ENCODE assay signal across 8 mouse cellular contexts in genomic region chr9:104262016-104262762, GRCm38 (mm10). TPM values are rescaled to one million over a fixed set of nuclear protein-coding genes. Genes with fewer than 3 reads are reported as not detected.
A peak's percentile ranks its signal among the peaks of the same experiment; 100 is the strongest.
DNase-seq lines count a peak whose midpoint lies in the region; ATAC-seq and TF ChIP-seq lines count a peak whose summit lies in the region.

No protein-coding gene starts in this region.

- H3K4me2 ChIP-seq in intestine, postnatal 0 days (replicated peaks; ENCODE audit: low read depth) = peak overlapping the region; percentile 66
- H3K4me2 ChIP-seq in liver, embryonic 15.5 days = peak overlapping the region; percentile 86
- peak overlapping the region; percentile 77 for H3K4me2 ChIP-seq in neural tube, embryonic 14.5 days (ENCODE audit: low read depth, low read length)

- WGBS in forebrain, embryonic 10.5 days = under 1% methylated on average over 44 of the region's 46 CpGs
- under 1% methylated on average over 40 of the region's 46 CpGs for WGBS in intestine, postnatal 0 days
- WGBS in liver, embryonic 15.5 days (ENCODE audit: insufficient replicate concordance) = under 1% methylated on average over 46 of the region's 46 CpGs
- WGBS in neural tube, embryonic 14.5 days = under 1% methylated on average over 42 of the region's 46 CpGs

- H3K9me3 ChIP-seq in forebrain, embryonic 10.5 days = no peaks in the 10 kb centered on the region
- no peaks in the 10 kb centered on the region for H3K9me3 ChIP-seq in intestine, postnatal 0 days (ENCODE audit: control insufficient read depth)
- H3K9me3 ChIP-seq in liver, embryonic 15.5 days (replicated peaks) = no peaks in the 10 kb centered on the region
- no peaks in the 10 kb centered on the region for H3K9me3 ChIP-seq in neural tube, embryonic 14.5 days (ENCODE audit: control insufficient read depth, low read length)

- peak overlapping the region; percentile 89 for H3K9ac ChIP-seq in intestine, postnatal 0 days (ENCODE audit: low read depth, low read length)
- peak overlapping the region; percentile 84 for H3K9ac ChIP-seq in liver, embryonic 15.5 days
- peak overlapping the region; percentile 83 for H3K9ac ChIP-seq in neural tube, embryonic 14.5 days (replicated peaks; ENCODE audit: low read depth, low read length)

- no peaks in the 10 kb centered on the region for H3K27me3 ChIP-seq in forebrain, embryonic 10.5 days (ENCODE audit: poor library complexity, severe bottlenecking)
- no peaks in the 10 kb centered on the region for H3K27me3 ChIP-seq in intestine, postnatal 0 days (replicated peaks; ENCODE audit: control insufficient read depth, insufficient read depth, low read length)
- no peaks in the 10 kb centered on the region for H3K27me3 ChIP-seq in liver, embryonic 15.5 days
- no peaks in the 10 kb centered on the region for H3K27me3 ChIP-seq in neural tube, embryonic 14.5 days (ENCODE audit: control insufficient read depth, insufficient read depth, low read length)

- peak; percentile 30 for DNase-seq in right cerebral cortex, postnatal 14 days
- DNase-seq in right cerebral cortex, postnatal 4 days = no peak
- DNase-seq in adipocyte (ENCODE audit: low spot score) = peak; percentile 41
- DNase-seq in forebrain, embryonic 10.5 days (ENCODE audit: extremely low spot score, low spot score) = peak; percentile 60
- no peak for DNase-seq in spleen, postnatal 14 days (ENCODE audit: low spot score in 2 of 2)

- TF ChIP-seq CTCF in intestine, postnatal 0 days (IDR thresholded peaks at IDR 0.05; ENCODE audit: low read depth) = no peak

- peak overlapping the region; percentile 94 for H3K27ac ChIP-seq in forebrain, embryonic 10.5 days
- peak overlapping the region; percentile 95 for H3K27ac ChIP-seq in intestine, postnatal 0 days (ENCODE audit: low read depth, low read length)
- peak overlapping the region; percentile 82 for H3K27ac ChIP-seq in liver, embryonic 15.5 days (replicated peaks)
- H3K27ac ChIP-seq in neural tube, embryonic 14.5 days (ENCODE audit: low read depth, low read length) = peak overlapping the region; percentile 86

- H3K36me3 ChIP-seq in forebrain, embryonic 10.5 days (replicated peaks) = no peaks in the 10 kb centered on the region
- no peaks in the 10 kb centered on the region for H3K36me3 ChIP-seq in intestine, postnatal 0 days (ENCODE audit: control insufficient read depth, insufficient read depth)
- H3K36me3 ChIP-seq in liver, embryonic 15.5 days (replicated peaks) = no peaks in the 10 kb centered on the region
- H3K36me3 ChIP-seq in neural tube, embryonic 14.5 days (ENCODE audit: control insufficient read depth, insufficient read depth, low read length) = no peaks in the 10 kb centered on the region

- peak; percentile 21 for ATAC-seq in intestine, postnatal 0 days
- ATAC-seq in liver, embryonic 15.5 days (ENCODE audit: insufficient read depth) = peak; percentile 49
- ATAC-seq in neural tube, embryonic 14.5 days (ENCODE audit: low read depth) = peak; percentile 58

- H3K4me3 ChIP-seq in forebrain, embryonic 10.5 days = peak overlapping the region; percentile 97
- H3K4me3 ChIP-seq in intestine, postnatal 0 days (ENCODE audit: low read depth, low read length) = peak overlapping the region; percentile 99
- peak overlapping the region; percentile 96 for H3K4me3 ChIP-seq in liver, embryonic 15.5 days (replicated peaks)
- peak overlapping the region; percentile 93 for H3K4me3 ChIP-seq in neural tube, embryonic 14.5 days (ENCODE audit: low read depth, low read length)

- H3K4me1 ChIP-seq in forebrain, embryonic 10.5 days = peaks cover 31% of the 10 kb centered on the region
- H3K4me1 ChIP-seq in intestine, postnatal 0 days (replicated peaks; ENCODE audit: control insufficient read depth, insufficient read depth, low read length) = peaks cover 6% of the 10 kb centered on the region; the same call in 1 of the 2 replicates
- H3K4me1 ChIP-seq in liver, embryonic 15.5 days (replicated peaks) = peaks cover 32% of the 10 kb centered on the region
- H3K4me1 ChIP-seq in neural tube, embryonic 14.5 days (ENCODE audit: control insufficient read depth, insufficient read depth, low read length) = peaks cover 11% of the 10 kb centered on the region; the same call in 1 of the 2 replicates

RNA-seq across cellular contexts. Expression of gene Dnajc13, which starts 0.5 kb away (rescaled TPM):
- 18.9 and 20.5 TPM in 2 replicates for polyA plus RNA-seq in forebrain, embryonic 10.5 days (2016; fragmentation: Nextera tagmentation; extraction: Ambion mirVana)
- 24.6 and 26.8 TPM in 2 replicates for polyA plus RNA-seq in intestine, postnatal 0 days (2015; fragmentation: Nextera tagmentation; extraction: Ambion mirVana)
- polyA plus RNA-seq in liver, embryonic 15.5 days (2015; fragmentation: Nextera tagmentation; extraction: Ambion mirVana) = 6.8 and 7.2 TPM in 2 replicates
- 26.1 and 32.3 TPM in 2 replicates for polyA plus RNA-seq in neural tube, embryonic 14.5 days (2014; fragmentation: Nextera tagmentation; extraction: Ambion mirVana)

Comparison
In these comparisons a context has a peak if more than half of its experiments do, and no peak if none do; other contexts are left out.
1. DNase-seq: peak in right cerebral cortex, postnatal 14 days (single experiment), adipocyte (single experiment) and forebrain, embryonic 10.5 days (single experiment); none in right cerebral cortex, postnatal 4 days (single experiment) and spleen, postnatal 14 days (0 of 2).
2. Peak in every context shown above with its lines, with median percentiles within 50 percentile points of each other: H3K27ac ChIP-seq, H3K4me3 ChIP-seq, ATAC-seq, H3K4me2 ChIP-seq and H3K9ac ChIP-seq.